Mouse (Mus musculus) erythroblast, embryonic 14.5 days (primary cell): Measurements from ENCODE around the gene Dnmt3a.

ENCODE experiments used
- GATA1 ChIP-seq: IDR thresholded peaks from 2 replicates; pipeline ENCODE4 v1.6.1; 2012; ENCODE audit warnings: low read length, inconsistent platforms, mixed read lengths
- TAL1 ChIP-seq: IDR thresholded peaks from 3 replicates; pipeline ENCODE4 v1.6.1; 2012; ENCODE audit warnings: low read length, inconsistent platforms, mixed read lengths

- no peak for TF ChIP-seq GATA1
- no peak for TF ChIP-seq TAL1
These were observed 33.9 kb downstream of the Dnmt3a start for GRCm38 (mm10) chr12:3839662-3840061.
